Mouse (Mus musculus) hindbrain, embryonic 14.5 days (tissue): ENCODE measurements around the gene Zmynd11. TPM values are rescaled to one million over a fixed set of nuclear protein-coding genes. Genes with fewer than 3 reads are reported as not detected.

Experiments used
- ATAC-seq: fragments of 200-750 bp; cut with Nextera tagmentation; 2 replicates; pipeline ENCODE4 v1.8.0; 2017; ENCODE audit warnings: moderate number of reproducible peaks, mild to moderate bottlenecking, moderate TSS enrichment, moderate library complexity; ENCODE audit not compliant: low FRiP score
- DNase-seq: peaks from one replicate; pipeline ENCODE4 v3.0.0-alpha.2; 2015; ENCODE audit warnings: low spot score
- H3K27ac ChIP-seq: fragments of 300-500 bp; sonication (generic); 2 replicates; pipeline ENCODE4 v1.5.1; 2014; ENCODE audit warnings: mild to moderate bottlenecking, moderate library complexity
- H3K27me3 ChIP-seq: fragments of 300-500 bp; sonication (generic); 2 replicates; pipeline ENCODE4 v1.6.1; 2014; ENCODE audit warnings: mild to moderate bottlenecking, low read length, mixed read lengths; ENCODE audit not compliant: control insufficient read depth, insufficient read depth
- H3K36me3 ChIP-seq: fragments of 300-500 bp; sonication (generic); replicated peaks from 2 replicates; pipeline ENCODE4 v1.6.1; 2014; ENCODE audit not compliant: control insufficient read depth, insufficient read depth
- H3K4me1 ChIP-seq: fragments of 300-500 bp; sonication (generic); replicated peaks from 2 replicates; pipeline ENCODE4 v1.6.1; 2014; ENCODE audit warnings: antibody characterized with exemption, low read length, mixed read lengths; ENCODE audit not compliant: control insufficient read depth, insufficient read depth
- H3K4me2 ChIP-seq: fragments of 300-500 bp; sonication (generic); replicated peaks from 2 replicates; pipeline ENCODE4 v1.6.1; 2014; ENCODE audit warnings: mild to moderate bottlenecking, moderate library complexity
- H3K4me3 ChIP-seq: fragments of 300-500 bp; sonication (generic); replicated peaks from 2 replicates; pipeline ENCODE4 v1.5.1; 2014; ENCODE audit warnings: mild to moderate bottlenecking, low read length
- H3K9ac ChIP-seq: fragments of 300-500 bp; sonication (generic); 2 replicates; pipeline ENCODE4 v1.6.1; 2014
- H3K9me3 ChIP-seq: fragments of 300-500 bp; sonication (generic); 2 replicates; pipeline ENCODE4 v1.6.1; 2016; ENCODE audit warnings: low read length; ENCODE audit not compliant: control insufficient read depth
- WGBS: fragments of 180-500 bp; shearing (Covaris S2); extraction: QIAGEN DNeasy Blood & Tissue Kit; methylation state at CpG from one replicate; pipeline ENCODE4 v1.1.7; 2014; 5-methylcytosine and 5-hydroxymethylcytosine counted together
- polyA plus RNA-seq: library from polyadenylated mRNA; unstranded; fragments of >200 nt; fragmentation: Nextera tagmentation; extraction: Ambion mirVana; gene quantifications from 2 replicates; pipeline ENCODE4 v1.2.1, GENCODE M21; 2014

Gene Zmynd11
- polyA plus RNA-seq, 1 experiment from 2014 or later = 189 TPM

DNA sequence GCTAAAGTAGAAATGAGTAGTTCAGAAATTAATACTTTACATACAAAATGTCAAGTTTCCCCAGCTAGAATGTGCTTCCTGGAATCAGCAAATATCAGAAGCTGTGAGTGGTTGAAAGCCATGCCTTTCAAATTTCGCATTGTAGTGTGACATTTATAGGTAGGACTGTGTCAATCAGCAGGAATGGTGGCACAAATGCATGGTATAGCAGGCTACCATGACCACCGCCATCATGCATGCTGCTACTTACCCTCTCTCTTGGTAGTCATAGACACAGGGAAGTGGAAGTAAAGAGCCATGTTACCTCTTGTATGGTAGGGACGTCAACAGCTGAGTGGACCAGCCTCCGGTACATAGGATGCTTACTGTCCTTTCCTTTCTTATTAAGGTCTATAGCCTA lies 67.8 kb downstream of the Zmynd11 start:
- no peak overlapping the region for H3K9ac ChIP-seq
- no peak overlapping the region for H3K27ac ChIP-seq
- WGBS = 96% methylated on average over 4 of the region's 4 CpGs
- no peak for DNase-seq
- H3K36me3 ChIP-seq = peaks cover 54% of the 10 kb centered on the region
- no peaks in the 10 kb centered on the region for H3K4me1 ChIP-seq
- H3K4me2 ChIP-seq = no peak overlapping the region
- H3K4me3 ChIP-seq = no peak overlapping the region
- no peak for ATAC-seq
- H3K27me3 ChIP-seq = no peaks in the 10 kb centered on the region
- no peaks in the 10 kb centered on the region for H3K9me3 ChIP-seq

DNA sequence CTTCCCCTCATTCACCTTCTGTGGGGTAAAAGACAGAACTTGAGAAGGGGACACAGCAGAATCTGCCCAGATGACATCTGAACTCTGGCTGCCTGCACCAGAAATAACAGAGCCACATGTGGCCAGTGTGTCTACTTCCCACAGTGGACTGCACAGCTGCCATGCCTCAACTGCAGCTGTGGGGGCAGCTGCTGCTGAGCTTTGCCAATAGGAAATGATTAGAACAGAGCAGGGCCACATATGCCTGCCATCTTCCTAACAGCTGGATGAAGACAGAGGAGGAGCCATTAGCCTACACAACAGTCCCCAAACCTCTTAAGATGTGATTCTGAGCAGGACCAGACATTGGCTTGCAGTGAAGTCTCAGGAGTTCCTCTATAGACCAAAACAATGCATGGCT lies 69.3 kb downstream of the Zmynd11 start:
- ATAC-seq = no peak
- H3K27ac ChIP-seq = no peak overlapping the region

DNA sequence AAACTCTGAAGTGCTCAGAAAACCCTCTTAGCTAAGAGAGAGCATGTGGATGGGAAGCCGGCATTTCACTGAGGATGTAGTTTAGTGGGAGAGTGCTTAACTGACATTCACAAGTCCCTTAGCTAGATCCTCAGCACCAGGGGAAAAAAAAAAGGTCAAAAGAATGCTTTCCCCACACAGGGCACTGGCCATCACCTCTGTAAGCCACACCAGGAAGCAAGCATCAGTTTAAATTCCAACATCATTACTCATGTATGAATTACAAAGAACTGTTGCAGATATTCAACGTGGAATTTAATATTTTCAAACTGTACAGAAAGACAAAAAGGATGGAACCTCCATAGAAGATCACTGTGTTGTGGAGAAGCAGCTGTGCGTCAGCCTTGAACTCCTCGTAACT lies 69.7 kb downstream of the Zmynd11 start:
- no peak for ATAC-seq
- Histone ChIP-seq H3K4me1 (no peaks in the 10 kb centered on the region), H3K4me3 (no peak overlapping the region), H3K4me2 (no peak overlapping the region), H3K36me3 (peaks cover 73% of the 10 kb centered on the region), H3K27me3 (no peaks in the 10 kb centered on the region), H3K27ac (no peak overlapping the region), H3K9me3 (no peaks in the 10 kb centered on the region), H3K9ac (no peak overlapping the region)
- DNase-seq = no peak
- WGBS = 94% methylated on average over 4 of the region's 4 CpGs

More for the DNA sequence above, 69.3 kb downstream of the Zmynd11 start:
- Histone ChIP-seq H3K4me2 (no peak overlapping the region), H3K36me3 (peaks cover 69% of the 10 kb centered on the region), H3K27me3 (no peaks in the 10 kb centered on the region), H3K4me3 (no peak overlapping the region), H3K9ac (no peak overlapping the region), H3K9me3 (no peaks in the 10 kb centered on the region), H3K4me1 (no peaks in the 10 kb centered on the region)
- DNase-seq = no peak

DNA sequence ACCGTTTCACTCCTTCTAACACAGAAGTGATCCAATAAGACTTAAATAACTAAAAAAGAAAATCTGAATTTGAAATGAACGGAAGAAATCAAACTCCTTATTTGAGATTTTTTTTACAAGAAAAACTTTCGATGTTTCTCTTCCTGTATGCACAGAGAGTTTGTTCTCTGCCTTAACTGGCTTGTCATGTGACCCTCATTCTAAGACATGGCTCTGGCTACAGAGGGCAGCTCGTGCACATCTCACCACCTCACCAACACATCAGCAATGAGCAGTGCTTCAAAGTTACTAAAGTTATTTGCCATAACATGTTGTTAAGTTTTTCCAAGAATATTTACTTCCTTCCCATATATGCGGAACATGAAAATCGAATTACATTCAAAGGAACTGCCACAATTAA lies 70.5 kb downstream of the Zmynd11 start:
- Histone ChIP-seq H3K4me1 (no peaks in the 10 kb centered on the region), H3K9me3 (no peaks in the 10 kb centered on the region), H3K4me3 (no peak overlapping the region), H3K36me3 (peaks cover 81% of the 10 kb centered on the region), H3K27me3 (no peaks in the 10 kb centered on the region), H3K9ac (no peak overlapping the region), H3K4me2 (no peak overlapping the region), H3K27ac (no peak overlapping the region)
- 94% methylated on average over 6 of the region's 6 CpGs for WGBS
- DNase-seq (no peak), ATAC-seq (no peak)

DNA sequence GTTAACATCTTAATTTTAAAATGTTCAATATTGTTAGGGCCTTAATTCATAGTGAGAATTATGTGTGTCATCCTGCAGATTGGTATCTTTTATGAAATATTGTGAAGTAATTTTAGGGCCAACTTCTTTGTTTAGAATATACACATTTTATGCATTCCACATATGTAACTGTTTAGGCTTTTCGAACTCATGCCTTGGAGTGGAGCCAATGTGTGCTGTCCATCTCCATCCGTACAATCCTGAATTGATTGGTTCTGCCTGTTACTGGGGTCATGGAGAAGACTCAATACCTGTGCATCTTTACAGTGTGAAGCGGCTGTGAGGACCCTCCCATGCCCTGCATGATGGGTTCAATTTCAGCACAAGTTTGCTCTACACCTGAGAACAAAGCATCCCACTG lies 72.3 kb downstream of the Zmynd11 start:
- ATAC-seq (no peak), DNase-seq (no peak)
- no peak overlapping the region for H3K4me3 ChIP-seq
- no peaks in the 10 kb centered on the region for H3K9me3 ChIP-seq
- 79% methylated on average over 3 of the region's 3 CpGs for WGBS
- H3K36me3 ChIP-seq = peaks cover 93% of the 10 kb centered on the region
- no peaks in the 10 kb centered on the region for H3K4me1 ChIP-seq
- no peaks in the 10 kb centered on the region for H3K27me3 ChIP-seq
- H3K9ac ChIP-seq = no peak overlapping the region
- no peak overlapping the region for H3K4me2 ChIP-seq
- no peak overlapping the region for H3K27ac ChIP-seq

DNA sequence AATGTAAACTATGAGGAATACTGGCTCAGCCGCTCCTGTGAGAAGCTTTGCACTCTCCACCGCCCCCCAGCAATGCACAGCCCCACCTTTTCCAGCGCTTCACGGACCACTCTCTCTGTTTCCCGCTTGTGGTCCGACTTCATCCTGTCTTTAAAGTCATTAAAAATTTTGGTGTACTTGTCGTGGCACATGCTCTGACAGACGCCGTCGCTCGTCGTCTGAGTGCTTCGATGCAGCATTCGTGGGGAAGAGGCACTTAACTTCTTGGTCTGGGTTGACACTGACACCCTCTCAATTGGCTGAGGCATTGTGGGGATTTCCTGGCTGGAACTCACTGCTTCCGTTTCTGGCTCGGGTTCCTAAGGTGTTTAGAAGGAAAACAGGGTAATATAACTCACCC lies 75.8 kb downstream of the Zmynd11 start:
- DNase-seq = no peak
- Histone ChIP-seq H3K4me2 (no peak overlapping the region), H3K9ac (no peak overlapping the region), H3K36me3 (peaks cover 96% of the 10 kb centered on the region), H3K27ac (no peak overlapping the region), H3K9me3 (no peaks in the 10 kb centered on the region), H3K4me3 (no peak overlapping the region), H3K27me3 (no peaks in the 10 kb centered on the region), H3K4me1 (no peaks in the 10 kb centered on the region)
- WGBS = 92% methylated on average over 16 of the region's 16 CpGs
- no peak for ATAC-seq

DNA sequence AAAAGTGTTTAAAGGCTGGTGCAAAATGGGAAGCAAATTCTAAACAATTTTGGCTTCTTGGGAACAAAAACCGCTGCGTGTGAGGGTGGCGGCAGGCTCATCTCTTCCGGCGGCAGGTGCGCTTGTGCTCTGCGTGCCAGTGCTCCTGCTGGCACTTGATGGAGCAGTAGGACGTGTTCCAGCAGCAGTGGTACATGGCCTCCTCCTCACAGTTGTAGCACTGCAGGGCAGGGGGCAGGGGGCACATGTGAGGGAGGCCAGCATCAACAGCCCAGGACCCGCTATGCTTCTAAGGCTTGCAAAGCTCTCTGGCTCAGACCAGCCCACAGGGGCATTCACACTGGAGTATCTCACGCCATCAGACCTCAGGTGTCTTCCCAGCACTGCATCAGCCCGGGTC lies 78.4 kb downstream of the Zmynd11 start:
- 86% methylated on average over 11 of the region's 11 CpGs for WGBS
- peaks cover 97% of the 10 kb centered on the region for H3K36me3 ChIP-seq
- H3K4me3 ChIP-seq = no peak overlapping the region

DNA sequence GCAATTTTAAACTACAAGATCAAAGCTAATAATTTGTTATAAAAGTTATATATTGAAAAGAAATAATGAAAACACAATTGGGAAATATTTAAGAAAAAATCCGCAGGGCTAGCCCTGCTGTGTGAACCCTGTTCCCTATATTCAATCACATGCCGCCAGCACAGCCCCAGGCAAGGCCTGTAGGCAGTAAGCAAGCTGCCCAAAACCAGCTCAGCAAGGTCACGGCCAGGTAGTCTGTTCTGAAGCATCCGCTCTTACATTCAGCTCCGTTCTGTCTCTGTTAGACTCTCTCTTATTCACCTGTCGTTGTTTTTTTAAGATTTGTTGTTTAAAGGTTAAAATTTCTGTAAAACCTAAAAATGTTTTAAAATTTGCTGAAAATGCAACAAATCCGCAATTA lies 78.9 kb downstream of the Zmynd11 start:
- H3K27ac ChIP-seq = no peak overlapping the region
- H3K4me2 ChIP-seq = no peak overlapping the region
- H3K36me3 ChIP-seq = peaks cover 96% of the 10 kb centered on the region
- no peak overlapping the region for H3K9ac ChIP-seq
- H3K4me3 ChIP-seq = no peak overlapping the region
- WGBS = 93% methylated on average over 7 of the region's 7 CpGs
- H3K9me3 ChIP-seq = no peaks in the 10 kb centered on the region
- no peaks in the 10 kb centered on the region for H3K4me1 ChIP-seq
- DNase-seq (no peak), ATAC-seq (no peak)
- no peaks in the 10 kb centered on the region for H3K27me3 ChIP-seq

More for the DNA sequence above, 78.4 kb downstream of the Zmynd11 start:
- no peaks in the 10 kb centered on the region for H3K4me1 ChIP-seq
- no peaks in the 10 kb centered on the region for H3K9me3 ChIP-seq
- no peak overlapping the region for H3K4me2 ChIP-seq
- no peak overlapping the region for H3K9ac ChIP-seq
- DNase-seq (no peak), ATAC-seq (0 out of 2 replicates have a peak, but pooled peaks have one; percentile 40)
- H3K27me3 ChIP-seq = no peaks in the 10 kb centered on the region
- H3K27ac ChIP-seq = no peak overlapping the region

DNA sequence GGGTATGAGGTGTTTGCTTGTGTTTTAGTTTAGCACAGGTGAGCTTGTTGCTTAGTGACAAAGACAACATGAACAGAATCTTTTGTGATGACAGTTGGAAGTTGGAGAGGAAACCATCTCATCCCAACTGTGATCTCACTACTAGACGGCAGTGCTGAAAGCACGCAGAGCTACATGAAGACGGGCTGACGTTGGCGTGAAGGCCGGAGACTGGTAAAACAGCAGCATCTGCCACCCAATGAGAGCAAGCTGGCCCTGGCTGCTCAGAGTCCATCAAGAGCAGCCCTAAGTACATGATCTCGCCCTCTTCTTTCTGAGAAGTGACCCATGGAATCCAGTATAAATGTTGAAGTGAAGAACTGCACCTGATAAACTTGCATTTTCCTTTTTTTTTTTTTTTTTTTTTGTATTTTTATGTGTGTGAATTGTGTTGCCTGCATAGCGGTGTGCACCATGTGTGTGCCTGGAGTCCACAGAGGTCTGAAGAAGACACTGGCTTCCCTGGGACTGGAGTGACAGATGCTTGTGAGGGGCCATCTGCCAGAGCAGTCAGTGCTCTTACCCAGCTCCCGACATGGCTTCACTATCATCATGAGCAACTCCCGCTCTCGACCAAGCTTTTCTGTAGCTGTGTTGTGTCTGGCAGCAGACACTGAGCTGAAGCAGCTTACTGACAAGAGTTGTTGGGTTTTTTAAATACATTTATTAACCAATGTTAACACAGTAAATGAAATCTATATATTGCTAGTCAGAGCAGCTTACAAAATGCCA lies 80.8 kb downstream of the Zmynd11 start:
- H3K9ac ChIP-seq = no peak overlapping the region
- H3K27me3 ChIP-seq = no peaks in the 10 kb centered on the region
- DNase-seq = no peak
- H3K36me3 ChIP-seq = peaks cover 79% of the 10 kb centered on the region
- no peak overlapping the region for H3K4me3 ChIP-seq
- no peaks in the 10 kb centered on the region for H3K4me1 ChIP-seq
- WGBS = 90% methylated on average over 11 of the region's 11 CpGs
- no peak overlapping the region for H3K27ac ChIP-seq
- ATAC-seq = no peak; the same call in 1 of the 2 replicates
- no peaks in the 10 kb centered on the region for H3K9me3 ChIP-seq
- no peak overlapping the region for H3K4me2 ChIP-seq

DNA sequence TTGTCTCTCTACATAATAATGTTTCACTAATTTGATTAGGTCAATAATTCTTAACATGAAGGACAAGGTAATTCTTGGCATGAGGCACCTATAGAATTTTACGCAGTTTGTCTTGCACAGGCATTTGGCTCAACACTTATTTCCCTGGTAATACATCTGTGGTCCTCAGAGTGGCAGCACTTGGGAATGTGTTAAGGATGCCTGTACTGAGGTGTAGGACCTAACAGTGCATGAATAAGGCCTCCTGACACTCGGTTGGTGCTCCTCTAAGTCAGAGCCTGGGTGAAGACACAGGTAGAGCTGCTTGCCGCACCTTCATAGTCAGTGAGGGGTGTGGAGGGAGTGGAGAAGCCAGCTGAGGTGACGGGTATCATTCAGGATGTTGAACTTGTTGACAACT lies 81.8 kb downstream of the Zmynd11 start:
- ATAC-seq (no peak), DNase-seq (no peak)

More for the DNA sequence above, 81.8 kb downstream of the Zmynd11 start:
- Histone ChIP-seq H3K27ac (no peak overlapping the region), H3K9ac (no peak overlapping the region), H3K4me1 (no peaks in the 10 kb centered on the region), H3K4me2 (no peak overlapping the region), H3K4me3 (no peak overlapping the region), H3K36me3 (peaks cover 69% of the 10 kb centered on the region), H3K27me3 (no peaks in the 10 kb centered on the region), H3K9me3 (no peaks in the 10 kb centered on the region)
- 93% methylated on average over 4 of the region's 4 CpGs for WGBS
